Mouse (Mus musculus) erythroblast, embryonic 14.5 days (primary cell): ENCODE measurements around the gene Ccp110.

Experiments used
- GATA1 ChIP-seq: IDR thresholded peaks from 2 replicates; pipeline ENCODE4 v1.6.1; 2012; ENCODE audit warnings: low read length, inconsistent platforms, mixed read lengths
- TAL1 ChIP-seq: IDR thresholded peaks from 3 replicates; pipeline ENCODE4 v1.6.1; 2012; ENCODE audit warnings: low read length, inconsistent platforms, mixed read lengths

DNA sequence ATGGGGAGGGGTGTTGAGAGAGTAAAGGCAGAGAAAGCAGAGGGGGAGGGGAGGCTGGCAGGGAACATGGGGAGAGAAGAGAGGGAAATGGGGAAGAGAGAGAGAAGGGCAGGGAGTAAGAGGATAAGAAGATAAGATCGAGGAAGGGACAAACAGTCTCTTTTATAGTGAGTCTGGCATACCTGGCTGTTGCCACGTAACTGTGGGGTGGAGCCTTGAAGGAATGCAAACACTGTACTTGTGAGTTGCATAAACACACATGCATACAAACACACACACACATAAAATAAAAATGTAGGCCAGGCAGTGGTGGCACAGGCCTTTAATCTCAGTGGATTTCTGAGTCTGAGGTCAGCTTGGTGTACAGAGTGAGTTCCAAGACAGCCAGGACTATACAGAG is 5.1 kb upstream of the Ccp110 start:
- TF ChIP-seq GATA1: no peak
- TF ChIP-seq TAL1: no peak
